Mouse (Mus musculus): ENCODE data around the gene Ogdh. TPM values are rescaled to one million over a fixed set of nuclear protein-coding genes. Genes with fewer than 3 reads are reported as not detected.
A peak's percentile ranks its signal among the peaks of the same experiment; 100 is the strongest.

The Ogdh gene
- total and polyA plus RNA-seq, 3 experiments, result 49.5 to 108 (median 65.5) TPM

DNA sequence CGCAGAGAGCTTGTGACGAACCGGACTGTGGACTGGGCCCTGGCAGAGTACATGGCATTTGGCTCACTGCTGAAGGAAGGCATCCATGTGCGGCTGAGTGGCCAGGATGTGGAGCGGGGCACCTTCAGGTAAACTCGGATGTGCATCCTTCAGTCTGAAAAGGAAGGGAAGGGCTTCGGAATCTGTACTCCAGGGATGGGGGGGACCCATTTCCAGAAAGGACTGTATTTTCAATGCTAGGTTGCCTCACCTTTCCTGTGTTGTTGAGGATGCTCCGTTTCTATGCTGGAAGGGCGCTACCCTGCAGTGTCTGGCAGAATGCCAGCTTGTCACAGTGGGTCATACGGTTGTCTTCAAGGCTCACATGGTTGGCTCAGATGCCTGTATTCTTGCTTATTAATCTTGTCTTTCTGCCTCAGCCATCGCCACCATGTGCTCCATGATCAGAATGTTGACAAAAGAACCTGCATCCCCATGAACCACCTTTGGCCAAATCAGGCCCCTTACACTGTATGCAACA is 57.3 kb downstream of the Ogdh start:
- DNase-seq (ENCODE audit: low spot score), result no peak
- H3K27me3 ChIP-seq (ENCODE audit: insufficient read depth, low read length), result no peaks in the 10 kb centered on the region
- no peaks in the 10 kb centered on the region for H3K9me3 ChIP-seq (replicated peaks)
- no peak overlapping the region for H3K4me3 ChIP-seq (ENCODE audit: low read depth, low read length)
- peaks cover 6% of the 10 kb centered on the region; the same call in 1 of the 2 replicates for H3K4me1 ChIP-seq (ENCODE audit: insufficient read depth, low read depth, low read length)
- no peak for TF ChIP-seq GATA2 (IDR thresholded peaks at IDR 0.05; ENCODE audit: borderline replicate concordance, low read depth, low read length)
- no peak for TF ChIP-seq TAL1 (conservative IDR thresholded peaks at IDR 0.05; ENCODE audit: low read depth, low read length)
- TF ChIP-seq CTCF (IDR thresholded peaks at IDR 0.05; ENCODE audit: low read depth, low read length), result no peak
- no peak for TF ChIP-seq GATA1 (IDR thresholded peaks at IDR 0.05; ENCODE audit: borderline replicate concordance, low read length)
- TF ChIP-seq POLR2AphosphoS5 (IDR thresholded peaks at IDR 0.05; ENCODE audit: insufficient replicate concordance, low read depth, low read length), result no peak
- peaks cover 90% of the 10 kb centered on the region for H3K36me3 ChIP-seq (replicated peaks)
- ATAC-seq (ENCODE audit: extremely low read depth, insufficient number of reproducible peaks, low FRiP score, poor library complexity, severe bottlenecking), result no peak

DNA sequence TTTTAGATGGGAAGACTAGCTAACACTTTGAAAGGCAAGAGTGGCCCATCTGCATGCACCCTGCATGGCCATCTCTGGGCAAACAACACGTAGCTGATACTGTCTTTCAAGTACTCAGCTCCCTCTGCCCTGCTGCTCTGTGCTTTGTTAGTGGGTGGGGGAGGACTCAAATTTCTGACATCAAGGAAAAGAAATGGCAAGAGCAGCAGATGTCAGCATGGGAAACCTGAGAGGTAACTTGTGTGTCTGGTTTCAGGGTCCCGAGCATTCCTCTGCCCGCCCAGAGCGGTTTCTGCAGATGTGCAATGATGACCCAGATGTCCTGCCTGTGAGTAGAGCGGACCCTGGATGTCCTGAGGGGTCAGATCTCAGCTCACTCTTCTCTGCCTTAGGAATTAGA is 58.2 kb downstream of the Ogdh start:
- DNase-seq (ENCODE audit: low spot score), result no peak
- Histone ChIP-seq H3K4me3 (ENCODE audit: low read depth, low read length) (no peak overlapping the region), H3K4me1 (ENCODE audit: insufficient read depth, low read depth, low read length) (peaks cover 6% of the 10 kb centered on the region; the same call in 1 of the 2 replicates), H3K27me3 (ENCODE audit: insufficient read depth, low read length) (no peaks in the 10 kb centered on the region), H3K36me3 (replicated peaks) (peaks cover 89% of the 10 kb centered on the region), H3K9me3 (replicated peaks) (no peaks in the 10 kb centered on the region)
- ATAC-seq (ENCODE audit: extremely low read depth, insufficient number of reproducible peaks, low FRiP score, poor library complexity, severe bottlenecking), result no peak
- TF ChIP-seq GATA2 (IDR thresholded peaks at IDR 0.05; ENCODE audit: borderline replicate concordance, low read depth, low read length), result no peak

DNA sequence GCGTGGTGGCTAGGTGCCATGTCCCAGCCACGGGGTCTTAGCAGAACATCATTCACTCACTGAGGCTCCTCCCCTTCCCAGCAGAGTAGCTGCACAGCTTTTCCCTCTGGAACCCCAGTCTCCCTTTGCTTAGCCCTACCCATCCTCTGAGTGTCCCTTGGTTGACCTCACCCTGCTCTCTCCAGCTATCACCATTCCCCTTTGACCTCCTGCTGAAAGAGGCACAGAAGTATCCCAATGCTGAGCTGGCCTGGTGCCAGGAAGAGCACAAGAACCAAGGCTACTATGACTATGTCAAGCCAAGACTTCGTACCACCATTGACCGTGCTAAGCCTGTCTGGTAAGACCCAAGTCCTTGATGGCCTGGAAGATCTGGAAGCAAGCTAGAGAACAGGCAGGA is 63.7 kb downstream of the Ogdh start:
- Histone ChIP-seq H3K4me3 (ENCODE audit: low read depth, low read length) (no peak overlapping the region), H3K4me1 (ENCODE audit: insufficient read depth, low read depth, low read length) (peaks cover 6% of the 10 kb centered on the region; the same call in 1 of the 2 replicates), H3K36me3 (replicated peaks) (peaks cover 74% of the 10 kb centered on the region), H3K27me3 (ENCODE audit: insufficient read depth, low read length) (no peaks in the 10 kb centered on the region), H3K9me3 (replicated peaks) (no peaks in the 10 kb centered on the region)
- ATAC-seq (ENCODE audit: extremely low read depth, insufficient number of reproducible peaks, low FRiP score, poor library complexity, severe bottlenecking), result no peak
- TF ChIP-seq CTCF (IDR thresholded peaks at IDR 0.05; ENCODE audit: low read depth, low read length) (no peak), TAL1 (conservative IDR thresholded peaks at IDR 0.05; ENCODE audit: low read depth, low read length) (no peak), POLR2AphosphoS5 (IDR thresholded peaks at IDR 0.05; ENCODE audit: insufficient replicate concordance, low read depth, low read length) (no peak), GATA1 (IDR thresholded peaks at IDR 0.05; ENCODE audit: borderline replicate concordance, low read length) (no peak), GATA2 (IDR thresholded peaks at IDR 0.05; ENCODE audit: borderline replicate concordance, low read depth, low read length) (no peak)
- DNase-seq (ENCODE audit: low spot score), result no peak

GRCm38 (mm10) chr11:6364581-6365275 is 73.3 kb downstream of the Ogdh start:
- no peak for ATAC-seq (ENCODE audit: extremely low read depth, insufficient number of reproducible peaks, low FRiP score, poor library complexity, severe bottlenecking)
- peaks cover 13% of the 10 kb centered on the region for H3K4me1 ChIP-seq (ENCODE audit: insufficient read depth, low read depth, low read length)
- H3K4me3 ChIP-seq (ENCODE audit: low read depth, low read length), result no peak overlapping the region
- TF ChIP-seq TAL1 (conservative IDR thresholded peaks at IDR 0.05; ENCODE audit: low read depth, low read length) (no peak), GATA1 (IDR thresholded peaks at IDR 0.05; ENCODE audit: borderline replicate concordance, low read length) (no peak), CTCF (IDR thresholded peaks at IDR 0.05; ENCODE audit: low read depth, low read length) (no peak), POLR2AphosphoS5 (IDR thresholded peaks at IDR 0.05; ENCODE audit: insufficient replicate concordance, low read depth, low read length) (no peak), GATA2 (IDR thresholded peaks at IDR 0.05; ENCODE audit: borderline replicate concordance, low read depth, low read length) (no peak)
- no peaks in the 10 kb centered on the region for H3K9me3 ChIP-seq (replicated peaks)
- peaks cover 5% of the 10 kb centered on the region; the same call in 1 of the 2 replicates for H3K27me3 ChIP-seq (ENCODE audit: insufficient read depth, low read length)
- H3K36me3 ChIP-seq (replicated peaks), result no peaks in the 10 kb centered on the region
- DNase-seq (ENCODE audit: low spot score), result no peak

GRCm38 (mm10) chr11:6365885-6366284 is 74.5 kb downstream of the Ogdh start:
- Histone ChIP-seq H3K4me3 (ENCODE audit: low read depth, low read length) (peak overlapping the region; percentile 42; the same call in 1 of the 2 replicates), H3K9me3 (replicated peaks) (no peaks in the 10 kb centered on the region), H3K36me3 (replicated peaks) (no peaks in the 10 kb centered on the region), H3K4me1 (ENCODE audit: insufficient read depth, low read depth, low read length) (peaks cover 13% of the 10 kb centered on the region), H3K27me3 (ENCODE audit: insufficient read depth, low read length) (peaks cover 5% of the 10 kb centered on the region; the same call in 1 of the 2 replicates)
- TF ChIP-seq CTCF (IDR thresholded peaks at IDR 0.05; ENCODE audit: low read depth, low read length) (peak; percentile 35; the same call in 1 of the 2 replicates), TAL1 (conservative IDR thresholded peaks at IDR 0.05; ENCODE audit: low read depth, low read length) (no peak)
- ATAC-seq (ENCODE audit: extremely low read depth, insufficient number of reproducible peaks, low FRiP score, poor library complexity, severe bottlenecking) (peak; percentile 70), DNase-seq (ENCODE audit: low spot score) (peak; percentile 72)

- no peak for ATAC-seq (ENCODE audit: extremely low read depth, insufficient number of reproducible peaks, low FRiP score, poor library complexity, severe bottlenecking)
- Histone ChIP-seq H3K4me1 (ENCODE audit: insufficient read depth, low read depth, low read length) (peaks cover 13% of the 10 kb centered on the region), H3K9me3 (replicated peaks) (no peaks in the 10 kb centered on the region), H3K36me3 (replicated peaks) (no peaks in the 10 kb centered on the region), H3K27me3 (ENCODE audit: insufficient read depth, low read length) (peaks cover 5% of the 10 kb centered on the region; the same call in 1 of the 2 replicates), H3K4me3 (ENCODE audit: low read depth, low read length) (peak overlapping the region; percentile 42; the same call in 1 of the 2 replicates)
- no peak for DNase-seq (ENCODE audit: low spot score)
- no peak for TF ChIP-seq GATA2 (IDR thresholded peaks at IDR 0.05; ENCODE audit: borderline replicate concordance, low read depth, low read length)
- TF ChIP-seq TAL1 (conservative IDR thresholded peaks at IDR 0.05; ENCODE audit: low read depth, low read length), result no peak
- no peak for TF ChIP-seq GATA1 (IDR thresholded peaks at IDR 0.05; ENCODE audit: borderline replicate concordance, low read length)
- no peak for TF ChIP-seq CTCF (IDR thresholded peaks at IDR 0.05; ENCODE audit: low read depth, low read length)
- no peak for TF ChIP-seq POLR2AphosphoS5 (IDR thresholded peaks at IDR 0.05; ENCODE audit: insufficient replicate concordance, low read depth, low read length)
Observed at GRCm38 (mm10) chr11:6366434-6366833, 75.0 kb downstream of the Ogdh start.
